Mouse (Mus musculus): ENCODE results near the gene Cttn.

GRCm38 (mm10) chr7:144409682-144410081, 61.1 kb downstream of the Cttn start:
- TF ChIP-seq USF1 (IDR thresholded peaks at IDR 0.05; ENCODE audit: low read depth) (no peak), MYOG (IDR thresholded peaks at IDR 0.05; ENCODE audit: control insufficient read depth in 1 of 3, insufficient read depth in 1 of 3, insufficient read length in 2 of 3, low read depth in 2 of 3) (no peak), MAX (IDR thresholded peaks at IDR 0.05; ENCODE audit: low read depth) (no peak)
